Mouse (Mus musculus) T-cell, adult 2 months (primary cell): ENCODE data around the gene Sptan1.
A peak's percentile ranks its signal among the peaks of the same experiment; 100 is the strongest.
"Not testable (repeated sequence)": the region's sequence is repeated elsewhere in the genome, so short reads cannot be mapped to it uniquely, and the experiment has no call there.

Source experiments
- DNase-seq: peaks from one replicate; pipeline ENCODE4 v3.0.0; 2022; ENCODE audit warnings: low spot score

The Sptan1 gene

GRCm38 (mm10) chr2:30009101-30009500 is 43.7 kb downstream of the Sptan1 start:
- DNase-seq = no peak

GRCm38 (mm10) chr2:30010840-30011281 is 45.5 kb downstream of the Sptan1 start:
- no peak for DNase-seq

- DNase-seq = no peak
These were observed 49.1 kb downstream of the Sptan1 start for GRCm38 (mm10) chr2:30014326-30014966.

GRCm38 (mm10) chr2:30025454-30025853 is 60.1 kb downstream of the Sptan1 start:
- DNase-seq = no peak

GRCm38 (mm10) chr2:30026997-30027396 is 61.6 kb downstream of the Sptan1 start:
- DNase-seq = no peak

- DNase-seq = peak; percentile 13
These were observed 67.0 kb downstream of the Sptan1 start for GRCm38 (mm10) chr2:30032244-30032846.

GRCm38 (mm10) chr2:30032957-30033356 is 67.6 kb downstream of the Sptan1 start:
- DNase-seq = no peak

GRCm38 (mm10) chr2:30037762-30038161 is 72.4 kb downstream of the Sptan1 start:
- DNase-seq = no peak

GRCm38 (mm10) chr2:30038370-30038769 is 73.0 kb downstream of the Sptan1 start:
- no peak for DNase-seq

- DNase-seq = no peak
These were observed 74.3 kb downstream of the Sptan1 start for GRCm38 (mm10) chr2:30039687-30040086.

- DNase-seq = peak; percentile 73
These were observed 77.1 kb downstream of the Sptan1 start for GRCm38 (mm10) chr2:30042445-30042844.

GRCm38 (mm10) chr2:30044550-30044949 is 79.2 kb downstream of the Sptan1 start:
- no peak for DNase-seq

- no peak for DNase-seq
These were observed 81.8 kb downstream of the Sptan1 start for GRCm38 (mm10) chr2:30047127-30047526.

- no peak for DNase-seq
These were observed 82.7 kb downstream of the Sptan1 start for GRCm38 (mm10) chr2:30048101-30048501.

- DNase-seq = peak; percentile 96
These were observed 83.5 kb downstream of the Sptan1 start, which contains the start of gene Wdr34 for GRCm38 (mm10) chr2:30048699-30049388. Gene Wdr34, minus strand, starts transcription at chr2:30048881.

- no peak for DNase-seq
These were observed 84.5 kb downstream of the Sptan1 start for GRCm38 (mm10) chr2:30049831-30050230.

GRCm38 (mm10) chr2:30051992-30052761 is 86.8 kb downstream of the Sptan1 start:
- DNase-seq = no peak

- not testable (repeated sequence) for DNase-seq
These were observed 90.0 kb downstream of the Sptan1 start for GRCm38 (mm10) chr2:30055310-30055709.

GRCm38 (mm10) chr2:30056736-30057135 is 91.4 kb downstream of the Sptan1 start:
- DNase-seq = no peak

GRCm38 (mm10) chr2:30057223-30057904 is 92.0 kb downstream of the Sptan1 start, which contains the start of gene Set:
Gene Set, plus strand, starts transcription at chr2:30057378.
- DNase-seq = no peak

GRCm38 (mm10) chr2:30058418-30058817 is 93.1 kb downstream of the Sptan1 start:
- no peak for DNase-seq
